ENCODE assay signal across 8 mouse cellular contexts in genomic region chr2:14602788-14603187, GRCm38 (mm10). TPM values are rescaled to one million over a fixed set of nuclear protein-coding genes. Genes with fewer than 3 reads are reported as not detected.
DNase-seq lines count a peak whose midpoint lies in the region; ATAC-seq and TF ChIP-seq lines count a peak whose summit lies in the region.

Gene Cacnb2, plus strand, starts transcription at chr2:14603088.

- peak within 1 kb of the TSS; percentile 97 for H3K4me2 ChIP-seq in neural tube, embryonic 13.5 days

- H3K27me3 ChIP-seq in E14TG2a.4 (ENCODE audit: insufficient read depth, low read length), result peaks cover 52% of the 10 kb centered on the region
- H3K27me3 ChIP-seq in neural tube, embryonic 13.5 days, result peaks cover 50% of the 10 kb centered on the region

- no peaks in the 10 kb centered on the region for H3K9me3 ChIP-seq in E14TG2a.4 (ENCODE audit: low read length)
- no peaks in the 10 kb centered on the region for H3K9me3 ChIP-seq in neural tube, embryonic 13.5 days

- ATAC-seq in neural tube, embryonic 13.5 days (ENCODE audit: low read depth), result no peak
- ATAC-seq in erythroid progenitor cell, adult 5-6 weeks (replicated peaks; ENCODE audit: low FRiP score, poor library complexity, severe bottlenecking), result no peak

- WGBS in neural tube, embryonic 13.5 days, result 76% methylated on average over 3 of the region's 3 CpGs

- peak within 1 kb of the TSS; percentile 74 for H3K9ac ChIP-seq in neural tube, embryonic 13.5 days

- no peak for TF ChIP-seq CTCF in E14TG2a.4 (conservative IDR thresholded peaks at IDR 0.05; ENCODE audit: low read length)

- 0 out of 2 replicates have a peak within 1 kb of the TSS, but pooled peaks have one; percentile 49 for H3K27ac ChIP-seq in neural tube, embryonic 13.5 days (replicated peaks)

- H3K36me3 ChIP-seq in E14TG2a.4 (ENCODE audit: insufficient read depth, low read length), result no peaks in the 10 kb centered on the region
- H3K36me3 ChIP-seq in neural tube, embryonic 13.5 days, result no peaks in the 10 kb centered on the region

- H3K4me3 ChIP-seq in E14TG2a.4 (replicated peaks; ENCODE audit: low read length), result peak within 1 kb of the TSS; percentile 78
- peak within 1 kb of the TSS; percentile 56 for H3K4me3 ChIP-seq in neural tube, embryonic 13.5 days

- peaks cover 12% of the 10 kb centered on the region for H3K4me1 ChIP-seq in E14TG2a.4 (replicated peaks; ENCODE audit: low read depth, low read length)
- H3K4me1 ChIP-seq in neural tube, embryonic 13.5 days (replicated peaks), result peaks cover 14% of the 10 kb centered on the region

- no peak for DNase-seq in adrenal gland, adult 18-20 months (ENCODE audit: low spot score in 2 of 2)
- no peak for DNase-seq in adrenal gland, adult (ENCODE audit: inconsistent age in 2 of 2, low spot score in 1 of 2)
- no peak for DNase-seq in heart, adult 8-10 months (ENCODE audit: low spot score)
- no peak for DNase-seq in layer of hippocampus, postnatal 36 days
- no peak for DNase-seq in right cerebral cortex, adult 2 months (ENCODE audit: low spot score in 2 of 2)

RNA-seq across cellular contexts. Expression of gene Cacnb2, which starts in this region (rescaled TPM):
- total RNA-seq in adrenal gland, adult 18-20 months (2021), result 10 to 100 TPM; 19.1 to 37.3 TPM
- 100 to 1,000 TPM in 1 of 4 experiments, 10 to 100 TPM in 3; 70.5 to 105 (median 82.0) TPM for total RNA-seq in heart, adult 8-10 months (2022)
- total RNA-seq in layer of hippocampus, postnatal 36 days (2021), result 10 to 100 TPM; 82.8 to 98.8 TPM
- polyA plus RNA-seq in neural tube, embryonic 13.5 days (2015; fragmentation: Nextera tagmentation; extraction: Ambion mirVana), result 4.5 TPM in 2 replicates
- not detected in 2 replicates for total RNA-seq in erythroid progenitor cell, adult 5-6 weeks (2015; ENCODE audit: low replicate concordance)
- total RNA-seq in erythroid progenitor cell, adult 5-6 weeks (2017; ENCODE audit: low replicate concordance), result 0.08 TPM in 1 of 2 replicates, not detected in the other

Comparison
In these comparisons a context has a peak if more than half of its experiments do, and no peak if none do; other contexts are left out.
1. RNA of gene Cacnb2 (total RNA-seq): 82.8 to 98.8 TPM in layer of hippocampus, postnatal 36 days, 70.5 to 105 TPM in heart, adult 8-10 months and 19.1 to 37.3 TPM in adrenal gland, adult 18-20 months; 0.08 TPM in erythroid progenitor cell, adult 5-6 weeks; every median in the first group is over 4 times any median in the second.